Mouse (Mus musculus) C2C12 (cell line): Measurements from ENCODE around the gene Nacc2.

ENCODE experiments used
- CEBPB ChIP-seq: IDR thresholded peaks from one replicate; pipeline ENCODE4 v1.6.1; 2011; ENCODE audit warnings: low read depth, mild to moderate bottlenecking, control low read depth, moderate library complexity
- CTCF ChIP-seq: IDR thresholded peaks from one replicate; pipeline ENCODE4 v1.5.1; 2011; ENCODE audit not compliant: control insufficient read depth, insufficient read depth, insufficient read length
- FOSL1 ChIP-seq: IDR thresholded peaks from one replicate; pipeline ENCODE4 v1.8.0; 2011; ENCODE audit warnings: mild to moderate bottlenecking, low read length; ENCODE audit not compliant: poor library complexity, insufficient read depth, severe bottlenecking
- MAX ChIP-seq: IDR thresholded peaks from one replicate; pipeline ENCODE4 v1.6.1; 2011; ENCODE audit warnings: mild to moderate bottlenecking, control low read depth
- MYOD1 ChIP-seq: IDR thresholded peaks from one replicate; pipeline ENCODE4 v1.6.1; 2011; ENCODE audit warnings: low read depth; ENCODE audit not compliant: control insufficient read depth, insufficient read length
- USF1 ChIP-seq: IDR thresholded peaks from one replicate; pipeline ENCODE4 v1.6.1; 2011; ENCODE audit warnings: low read depth, mild to moderate bottlenecking, control low read depth, moderate library complexity

- no peak for TF ChIP-seq CTCF
- TF ChIP-seq USF1: no peak
- TF ChIP-seq FOSL1: no peak
- TF ChIP-seq MYOD1: no peak
- no peak for TF ChIP-seq MAX
- no peak for TF ChIP-seq CEBPB
These were observed 11.6 kb upstream of the Nacc2 start for GRCm38 (mm10) chr2:26134591-26134990.
